Mouse (Mus musculus): Measurements from ENCODE around the gene P2rx5.

DNA sequence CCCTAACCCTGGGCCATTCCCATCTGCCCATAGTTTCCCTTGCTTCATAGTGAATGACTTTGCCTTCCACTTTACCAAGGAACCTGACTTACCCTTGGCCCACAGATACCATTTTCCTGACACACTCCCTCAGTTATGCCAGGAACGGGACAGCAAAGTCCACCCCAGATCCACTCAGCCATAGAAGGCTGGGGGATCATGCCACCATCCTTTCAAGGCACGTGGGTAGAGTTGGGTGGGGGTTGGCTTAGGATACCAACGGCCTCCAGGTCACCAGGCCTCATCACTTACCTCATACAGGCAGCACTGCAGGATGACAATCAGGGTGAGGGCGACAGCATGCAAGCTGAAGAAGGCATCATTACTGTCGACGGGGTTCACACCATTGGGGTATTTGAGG lies 27.0 kb downstream of the P2rx5 start:
- no peak for TF ChIP-seq CTCF (IDR thresholded peaks at IDR 0.05; ENCODE audit: extremely low read depth, insufficient read depth, low read length)
- no peak for TF ChIP-seq POLR2A (IDR thresholded peaks at IDR 0.05; ENCODE audit: extremely low read depth, insufficient read depth, low read length)

Measured in cortical plate, adult 2 months (tissue).